Mouse (Mus musculus) layer of hippocampus, adult 8-10 months (tissue): ENCODE data around the gene Smim11. TPM values are rescaled to one million over a fixed set of nuclear protein-coding genes. Genes with fewer than 3 reads are reported as not detected.

ENCODE experiments used
- DNase-seq, 2 experiments: peaks; one replicate each; pipeline ENCODE4 v3.0.0; 2022; ENCODE audit warnings: low spot score in 2 of 2
- total RNA-seq, 4 experiments: library from RNA; stranded (reverse); gene quantifications; 2 replicates each; pipeline ENCODE4 v1.2.4; 2022

Smim11 gene
- total RNA-seq, result 10 to 100 TPM; 16.8 to 27.3 (median 21.0) TPM

DNA sequence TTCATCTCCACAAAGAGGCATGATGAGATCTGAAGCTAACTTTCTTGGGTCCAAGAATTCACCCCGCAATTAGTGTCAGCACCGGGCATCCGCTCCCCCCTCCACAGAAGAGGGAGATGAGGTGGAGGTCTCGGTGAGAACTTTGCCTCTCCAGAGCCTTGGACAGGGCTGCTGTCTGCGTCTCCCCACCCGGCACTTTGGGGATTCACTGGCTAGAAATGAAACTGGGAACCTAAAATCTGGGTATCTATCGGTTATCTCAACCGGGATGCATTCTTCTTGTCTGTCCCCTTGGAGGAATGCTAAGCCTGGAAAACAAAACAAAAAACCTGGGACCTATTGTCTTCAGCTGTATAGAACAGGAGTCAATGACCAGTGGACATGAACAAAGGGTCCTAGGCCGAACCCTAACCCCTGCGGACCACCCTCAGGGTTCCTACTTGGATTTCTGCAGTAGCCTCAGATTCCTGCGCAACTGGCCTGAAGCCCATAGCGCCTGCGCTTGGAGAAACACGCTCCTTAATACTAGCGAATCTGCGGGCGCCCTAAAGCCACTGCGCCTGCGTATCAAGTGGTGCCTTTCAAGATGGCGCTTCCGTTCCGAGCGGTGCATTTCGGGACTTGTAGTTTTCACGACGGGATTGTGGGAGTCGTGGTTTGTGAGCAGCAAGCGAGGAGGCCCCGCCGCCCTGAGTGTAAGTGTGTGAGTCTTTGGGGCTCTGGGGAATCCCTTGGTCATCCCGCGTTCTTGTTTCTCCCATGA is at the start of gene Smim11:
TSS of gene Smim11 (plus strand) at position 638 of the 763 bp plus-strand sequence.
- peak; percentile 96 for DNase-seq

DNA sequence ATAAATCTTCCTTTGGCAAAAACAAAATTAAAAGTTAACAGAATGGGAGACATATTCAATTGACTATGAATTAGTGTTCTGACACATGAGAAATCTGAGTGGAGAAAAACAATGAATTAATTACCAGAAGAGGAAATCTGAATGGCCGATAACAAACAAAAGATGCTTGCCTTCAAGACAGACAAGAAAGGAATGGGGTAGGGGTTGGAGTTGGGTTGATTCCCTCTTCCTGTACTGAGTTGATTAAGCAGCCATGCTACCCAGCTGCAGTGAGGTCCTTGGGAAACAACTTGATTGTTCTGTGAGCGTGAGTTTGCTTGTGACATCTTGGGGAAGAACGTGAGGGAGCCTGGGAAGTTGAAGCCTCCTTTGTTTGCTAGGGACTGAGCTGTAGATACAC is 46.8 kb upstream of the Smim11 start:
- no peak for DNase-seq

DNA sequence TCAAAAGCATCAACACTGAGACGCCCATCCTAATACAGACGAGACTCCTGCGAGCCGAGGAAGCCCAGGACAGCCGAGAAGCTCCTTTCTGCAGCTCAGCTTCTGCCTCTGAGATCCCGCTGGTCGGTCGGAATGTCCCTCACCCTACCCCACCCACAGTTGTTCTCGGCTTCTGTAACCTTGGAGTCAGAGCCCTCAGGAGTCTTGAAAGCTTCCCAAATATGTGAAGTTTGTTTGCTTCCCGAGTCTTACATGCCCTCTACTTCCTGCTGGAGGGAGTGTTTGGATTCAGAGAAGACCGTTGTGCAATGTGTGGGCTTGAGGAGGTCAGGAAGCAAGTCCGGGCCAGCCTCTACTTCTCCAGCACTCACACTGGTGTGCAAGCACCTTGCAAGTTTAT is 33.2 kb upstream of the Smim11 start:
- DNase-seq, result no peak

DNA sequence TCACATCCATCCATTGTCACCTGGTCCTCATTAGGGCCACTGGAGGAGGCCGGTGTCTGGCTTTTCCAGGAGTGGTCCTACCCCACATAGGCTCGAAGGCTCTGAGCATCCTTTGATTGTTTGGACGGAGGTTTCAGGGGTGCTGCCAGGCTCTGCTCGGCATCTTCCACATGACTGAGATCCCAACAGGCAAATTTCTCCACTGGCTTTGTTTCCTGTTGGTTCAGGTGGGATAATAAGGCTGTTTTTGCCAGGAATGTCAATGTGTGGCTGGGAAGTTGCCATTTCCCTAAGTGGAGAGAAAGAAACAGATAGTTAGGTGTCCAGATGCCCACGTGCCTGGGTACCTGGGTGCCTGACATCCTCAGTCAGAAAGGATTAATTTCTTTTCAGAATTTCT is 26.6 kb upstream of the Smim11 start:
- no peak for DNase-seq

DNA sequence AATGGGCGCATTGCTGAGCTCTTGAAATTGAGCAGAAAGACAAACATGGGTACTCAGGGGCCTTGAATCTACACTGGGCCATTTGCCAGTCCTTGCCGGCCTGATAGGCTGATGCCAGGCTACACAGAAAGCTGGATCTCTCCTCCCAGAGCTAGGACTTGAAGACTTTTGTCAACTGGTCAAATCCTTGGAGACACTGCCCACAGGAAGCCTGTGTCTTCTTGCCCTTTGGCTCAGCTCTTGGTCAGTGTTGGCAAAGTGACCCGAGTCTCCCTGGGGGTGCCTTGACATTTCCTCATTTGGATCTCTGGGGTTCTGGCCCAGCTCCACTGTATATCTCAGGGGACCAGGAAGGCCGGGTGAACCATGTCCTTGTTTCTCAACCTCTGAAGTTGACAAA is 25.6 kb upstream of the Smim11 start:
- no peak for DNase-seq

DNA sequence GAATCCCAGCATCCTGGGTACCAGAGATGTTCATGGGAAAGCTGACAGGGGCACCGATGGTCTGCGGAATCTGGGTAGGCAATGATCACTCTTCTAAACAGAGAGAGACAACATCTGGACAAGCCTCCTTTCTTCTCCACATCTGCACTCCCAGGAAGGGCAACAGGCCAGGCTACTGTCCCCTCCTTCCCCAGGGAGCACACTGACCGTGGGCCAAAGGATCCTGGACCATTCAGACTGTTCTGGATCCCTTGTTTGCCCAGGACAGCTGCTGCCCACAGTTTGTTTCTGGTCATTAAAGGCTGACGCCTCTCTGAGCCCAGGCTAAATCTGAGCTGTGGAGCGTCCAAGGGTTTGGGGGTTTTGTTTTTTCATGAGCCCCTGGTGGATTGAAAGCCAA is 18.4 kb upstream of the Smim11 start:
- no peak for DNase-seq

DNA sequence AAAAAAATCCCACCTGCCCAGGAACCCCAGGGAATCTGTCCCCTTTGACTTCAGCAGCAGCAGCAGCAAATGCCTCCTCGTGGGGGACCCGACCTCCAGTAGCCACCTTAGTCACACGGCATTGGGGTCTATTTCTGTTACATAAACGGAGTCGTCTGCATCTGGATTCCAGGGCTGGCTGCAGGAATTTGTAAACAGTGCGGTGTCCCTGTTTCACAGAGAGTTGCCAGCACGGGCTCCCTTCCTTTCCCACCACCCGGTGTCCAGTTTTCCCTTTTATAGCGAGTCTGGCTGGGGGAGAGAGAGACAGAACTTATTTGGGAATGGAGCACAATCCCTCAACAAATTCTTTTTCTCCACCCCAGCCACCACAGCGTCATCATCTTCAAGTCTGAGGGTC is 16.0 kb upstream of the Smim11 start:
- no peak for DNase-seq

DNA sequence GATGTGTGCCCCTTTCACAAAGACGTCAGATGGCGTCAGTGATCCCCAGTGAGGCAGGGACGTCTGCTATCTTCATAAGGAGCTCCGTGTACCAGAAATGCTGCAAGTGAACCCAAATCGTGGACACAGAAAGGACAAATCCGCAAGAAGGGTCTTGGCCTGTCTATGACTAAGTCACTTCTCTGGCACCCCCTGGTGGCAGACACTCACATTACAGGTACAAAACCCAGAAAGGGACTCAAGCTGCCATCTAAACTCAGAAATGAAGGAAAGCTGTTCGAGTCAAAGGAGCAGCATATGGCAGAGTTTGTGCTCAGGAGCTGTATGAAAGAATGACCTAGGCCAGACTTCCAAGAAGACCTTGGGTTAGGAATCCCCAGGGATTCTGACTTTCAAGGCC is 14.5 kb upstream of the Smim11 start:
- peak; percentile 70 to 92 for DNase-seq

DNA sequence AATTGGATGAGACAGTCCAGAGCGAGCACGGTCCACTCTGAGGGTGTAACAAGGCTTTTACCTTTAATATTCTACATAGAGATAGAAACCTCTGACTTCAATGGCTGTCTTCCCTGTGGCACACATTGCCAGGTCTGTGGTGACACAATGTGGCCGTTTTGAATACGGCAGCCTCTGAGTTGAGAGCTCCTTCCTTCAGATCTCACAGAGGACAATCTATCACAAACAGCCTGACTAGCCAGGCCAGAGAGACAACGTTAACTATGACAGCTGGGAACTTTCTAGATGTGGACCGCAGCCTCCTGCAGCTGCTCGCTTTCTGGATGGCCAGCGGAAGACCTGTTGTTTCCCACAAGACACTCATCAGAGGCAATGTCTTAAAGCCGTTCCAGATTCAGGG is 12.3 kb upstream of the Smim11 start:
- DNase-seq, result no peak

DNA sequence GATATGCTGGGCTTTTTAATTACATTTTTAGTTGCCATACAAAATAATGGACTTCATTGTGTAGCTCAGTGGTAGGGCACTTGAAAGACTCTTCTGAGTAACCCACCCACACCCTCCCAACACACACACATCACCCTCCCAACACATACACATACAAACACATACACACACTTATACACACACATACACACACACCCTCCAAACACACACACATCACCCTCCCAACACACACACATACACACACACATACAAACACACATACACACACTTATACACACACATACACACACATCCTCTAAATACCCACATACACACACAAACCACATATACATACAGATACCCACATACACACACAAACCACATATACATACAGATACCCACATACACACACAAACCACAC is 11.0 kb upstream of the Smim11 start:
- no peak for DNase-seq

DNA sequence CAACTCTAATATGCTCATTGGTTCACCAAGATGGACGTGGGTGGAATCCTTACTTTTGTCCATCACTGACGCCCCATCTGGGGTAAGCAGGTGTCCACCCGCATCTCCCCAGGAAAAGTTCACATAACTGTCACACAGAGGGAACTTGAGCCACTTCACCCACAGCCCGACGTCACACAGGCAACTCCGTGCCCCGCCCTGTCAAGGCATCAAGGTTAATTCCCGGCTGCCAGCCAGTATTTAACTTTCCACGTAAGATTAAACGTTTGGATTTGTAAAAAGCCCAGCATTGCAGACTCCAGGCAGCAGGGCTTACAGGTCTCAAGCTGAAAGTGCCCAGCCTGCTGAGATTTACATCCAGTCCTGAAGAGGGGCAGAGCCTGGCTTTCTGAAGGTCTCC is 9.0 kb upstream of the Smim11 start, which contains the start of gene Kcne2:
TSS of gene Kcne2 (plus strand) at position 289 of the 400 bp plus-strand sequence.
- no peak for DNase-seq

DNA sequence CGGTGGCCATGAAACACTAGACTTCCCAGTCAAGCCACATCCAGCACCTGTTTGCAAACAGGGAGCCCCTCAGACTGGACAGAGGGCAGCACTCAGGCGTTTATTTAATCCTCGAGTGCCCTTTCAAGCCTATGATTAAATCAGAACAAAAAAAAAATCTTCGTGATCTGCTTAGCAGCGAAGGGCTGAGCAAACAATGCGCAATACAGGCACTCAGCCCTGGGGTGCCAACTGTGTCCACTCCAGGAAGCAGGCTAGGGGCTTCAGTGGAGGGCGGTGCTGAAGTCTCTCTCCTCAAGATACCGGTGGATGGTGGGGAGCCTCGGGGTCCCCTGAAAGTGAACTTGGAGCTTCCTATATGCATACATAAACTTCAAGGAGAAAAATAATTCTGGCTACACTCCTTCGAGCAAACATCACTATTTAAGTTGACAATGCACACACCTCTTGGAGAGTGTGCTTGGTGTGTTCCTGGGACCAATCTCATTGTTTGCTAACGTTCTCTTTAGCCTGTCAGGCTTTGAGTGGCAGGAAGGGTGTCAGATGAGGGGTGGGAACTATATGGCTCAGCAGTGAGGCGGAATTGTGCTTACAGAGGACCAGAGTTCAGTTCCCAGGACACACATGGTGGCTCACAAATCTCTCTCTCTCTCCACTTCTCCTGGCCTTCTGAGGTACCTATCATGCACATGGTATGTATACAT is 6.7 kb upstream of the Smim11 start:
- DNase-seq, result no peak

DNA sequence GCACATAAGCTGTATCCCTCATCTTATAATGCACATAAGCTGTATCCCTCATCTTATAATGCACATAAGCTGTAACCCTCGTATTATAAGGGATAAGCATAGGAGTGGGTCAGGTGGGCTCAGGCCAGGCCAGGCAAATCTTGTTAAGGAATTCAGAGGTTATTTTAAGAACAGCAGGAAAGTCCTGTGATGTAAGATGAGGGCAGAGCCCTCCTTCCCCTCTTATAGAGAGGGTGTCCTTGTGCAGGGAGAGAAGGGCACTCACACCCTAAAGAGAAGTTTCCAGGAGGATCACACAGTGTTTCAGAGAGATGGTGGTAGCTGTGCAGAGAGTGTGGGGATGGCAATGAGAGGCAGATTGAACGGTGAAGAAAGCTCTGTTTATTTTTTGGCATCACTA is 5.8 kb upstream of the Smim11 start:
- DNase-seq, result no peak

DNA sequence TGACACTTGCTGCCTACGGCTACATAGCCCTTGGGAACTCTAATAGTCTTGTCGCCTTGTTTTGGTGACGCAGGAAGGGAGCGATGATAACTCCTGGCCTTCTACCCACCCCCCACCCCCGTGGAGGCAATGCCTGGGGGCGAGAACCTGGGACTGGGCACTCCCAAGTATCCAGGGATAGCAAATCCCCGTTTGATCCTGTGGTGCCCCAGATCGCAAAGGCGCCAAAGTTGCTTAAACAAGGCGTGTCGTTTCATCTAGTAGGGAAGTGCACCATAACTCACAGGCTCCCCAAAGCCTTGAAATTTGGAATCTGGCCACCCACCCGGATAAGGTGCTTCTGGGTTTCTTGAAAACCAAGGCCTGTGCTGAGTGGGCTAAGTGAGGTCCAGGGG is 323 bp downstream of the Smim11 start:
- no peak for DNase-seq

DNA sequence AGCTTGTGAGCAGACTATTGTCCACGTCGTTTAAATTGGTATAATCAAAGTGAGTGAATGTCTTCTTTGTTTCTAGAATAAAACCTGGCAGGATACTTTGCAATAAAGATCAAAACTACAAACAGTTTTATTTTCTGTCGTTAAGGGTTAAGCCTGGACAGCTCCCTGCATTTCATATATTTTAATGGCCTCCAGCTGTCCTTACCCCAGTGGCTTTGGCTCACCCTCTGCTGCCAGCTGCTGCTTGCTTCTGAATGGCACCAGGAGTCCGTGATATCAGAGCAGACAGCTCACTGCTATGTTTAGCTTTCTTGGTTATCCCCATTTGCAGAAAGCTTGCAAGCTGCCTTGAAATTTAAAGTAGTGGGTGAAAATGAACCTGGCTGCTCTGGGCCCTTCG is 903 bp downstream of the Smim11 start:
- no peak for DNase-seq

DNA sequence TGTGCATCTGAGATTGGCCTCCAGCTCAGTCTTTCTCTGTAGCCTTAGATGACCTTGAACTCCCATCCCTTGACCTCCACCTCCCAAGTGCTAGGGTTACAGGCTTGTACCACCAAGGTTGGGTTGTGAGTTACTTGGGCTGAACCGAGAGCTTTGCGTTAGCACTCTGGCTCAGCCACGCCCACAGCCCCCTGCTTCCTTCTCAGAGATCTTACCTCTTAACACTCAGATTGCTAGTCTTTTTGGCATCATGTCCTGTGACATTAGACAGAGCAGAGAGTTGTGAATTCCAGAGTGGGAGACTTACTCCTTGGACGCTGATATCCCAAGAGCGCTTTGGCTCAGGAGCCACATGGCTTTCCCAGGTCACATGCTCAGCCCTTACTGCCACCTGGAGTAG is 1.4 kb downstream of the Smim11 start:
- no peak for DNase-seq

DNA sequence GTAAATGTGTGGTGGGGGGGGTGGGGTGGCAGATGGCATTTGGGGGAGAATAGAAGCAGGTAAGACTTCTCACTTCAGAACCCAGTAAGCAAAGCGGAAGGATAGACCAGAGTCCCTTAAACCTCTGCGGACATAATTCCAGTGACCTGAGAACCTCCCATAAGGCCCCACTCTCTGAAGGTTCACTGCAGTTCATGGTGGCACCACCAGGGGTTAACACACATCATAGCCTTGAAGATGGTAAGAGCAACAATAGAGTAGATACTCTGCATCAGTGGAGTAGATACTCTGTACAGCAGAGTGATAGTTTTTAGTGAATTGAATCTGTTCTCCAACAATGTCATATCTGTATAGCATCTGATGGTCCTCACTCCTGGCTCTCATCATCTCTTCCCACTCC is 4.4 kb downstream of the Smim11 start:
- DNase-seq, result no peak

DNA sequence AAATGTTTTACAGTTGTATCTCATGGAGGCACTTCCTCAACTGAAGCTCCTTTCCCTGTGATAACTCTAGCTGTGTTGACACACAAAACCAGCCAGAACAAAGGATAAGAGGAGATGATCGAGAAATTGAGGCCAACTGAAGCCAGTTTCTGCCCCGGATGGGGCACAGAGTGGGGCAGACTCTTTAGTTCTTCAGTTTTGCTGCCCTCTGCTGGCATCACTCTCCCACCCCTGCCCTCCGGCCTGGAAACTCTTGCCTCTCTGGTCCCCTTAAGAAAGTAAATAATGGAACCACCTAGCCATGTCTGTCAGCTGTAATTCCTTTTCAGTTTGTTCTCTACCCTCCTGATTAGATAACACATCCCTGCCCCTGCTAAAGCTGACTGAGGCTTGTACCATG is 6.9 kb downstream of the Smim11 start:
- no peak for DNase-seq

DNA sequence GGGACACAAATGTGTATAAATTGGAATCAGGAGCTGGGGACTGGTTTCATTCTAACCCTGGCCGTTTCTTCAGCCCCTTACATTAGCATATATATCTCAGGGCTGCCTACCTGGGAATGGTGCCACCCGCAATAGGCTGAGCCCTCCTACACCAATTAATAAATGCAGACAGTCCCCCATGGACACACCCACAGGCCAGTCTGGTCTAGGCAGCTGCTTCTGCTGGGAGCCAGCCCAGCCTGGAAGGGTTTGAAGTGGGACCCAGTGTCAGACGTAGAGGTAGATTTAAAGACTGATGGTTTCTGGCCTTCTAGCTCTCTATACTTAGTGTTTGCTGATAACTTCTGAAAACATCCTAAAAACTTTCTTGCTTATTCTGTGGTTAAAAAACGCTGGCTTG is 8.0 kb downstream of the Smim11 start:
- DNase-seq, result no peak

DNA sequence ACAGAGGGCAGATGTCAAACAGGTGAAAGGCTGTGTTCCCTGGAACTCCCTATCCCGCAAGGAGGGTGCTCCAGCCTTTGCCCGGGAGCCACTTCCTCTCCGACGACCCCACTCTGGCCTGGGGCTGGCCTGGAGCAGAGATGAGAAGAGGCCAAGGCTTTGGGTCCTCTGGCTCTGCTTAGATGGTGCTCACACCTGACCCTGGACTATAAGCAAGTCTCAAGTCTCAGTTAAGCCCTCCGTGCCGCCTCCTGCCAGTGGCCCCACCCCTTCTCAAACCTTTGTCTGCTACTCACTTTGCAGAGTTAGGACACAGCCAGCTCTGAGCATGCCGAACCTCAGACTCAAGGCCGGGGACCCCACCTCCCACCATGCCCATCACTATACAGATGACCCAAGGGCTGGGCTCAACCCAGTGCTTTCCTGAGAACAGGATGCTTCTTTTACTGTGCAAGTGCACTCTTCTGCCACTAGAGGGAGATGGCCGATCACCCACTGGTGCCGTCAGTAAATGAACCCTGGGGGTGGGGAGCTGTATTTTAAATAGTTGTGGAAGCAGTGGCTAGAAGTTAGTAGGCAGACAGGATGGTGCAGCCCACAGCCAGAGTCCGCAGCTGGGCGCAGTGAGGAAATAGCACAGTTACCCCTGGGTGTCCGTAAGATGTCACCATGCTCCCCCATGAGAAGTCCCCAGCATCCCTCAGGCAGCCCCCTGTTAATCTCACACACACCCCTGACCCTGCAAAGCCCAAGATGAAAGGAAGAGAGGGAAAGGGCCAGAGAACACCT is 13.1 kb downstream of the Smim11 start:
- no peak for DNase-seq

DNA sequence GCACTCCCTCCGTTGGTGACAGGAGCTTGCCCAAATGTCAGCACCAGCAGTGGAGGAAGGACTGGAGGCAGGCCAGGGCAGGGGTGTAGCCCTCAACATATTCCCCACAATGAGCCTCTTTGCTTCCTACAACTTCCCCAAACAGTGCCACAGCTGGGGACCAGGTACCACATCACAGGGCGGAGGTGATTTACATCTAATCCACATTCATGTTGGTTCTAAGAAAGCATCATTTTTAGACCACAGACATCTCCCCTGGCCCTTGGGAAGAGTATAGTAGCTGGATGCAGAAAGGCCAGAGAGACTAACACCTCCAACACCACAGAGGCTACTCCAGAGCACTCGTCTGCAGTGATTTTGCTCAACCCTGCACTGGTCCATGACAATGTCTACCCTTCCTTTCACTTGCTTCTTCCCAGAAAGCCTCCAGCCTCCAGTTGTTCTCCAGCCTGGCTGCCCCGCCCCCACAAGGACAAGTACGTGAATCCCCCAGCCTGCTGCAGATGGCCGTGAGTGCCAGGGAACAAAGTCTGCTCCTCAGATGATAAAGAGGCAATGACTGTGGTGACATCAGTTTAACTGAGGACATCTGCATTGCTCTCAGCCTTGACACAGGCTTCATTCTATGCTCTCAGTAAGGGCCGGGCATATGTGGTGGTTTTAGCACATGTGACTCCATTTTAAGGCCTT is 15.1 kb downstream of the Smim11 start:
- DNase-seq, result no peak
